Mouse (Mus musculus) stomach, postnatal 0 days (tissue): ENCODE measurements around the gene Aplp1.

ENCODE experiments used
- CTCF ChIP-seq: IDR thresholded peaks from 2 replicates; pipeline ENCODE4 v1.5.1; 2016; ENCODE audit warnings: antibody characterized with exemption, low read depth, mild to moderate bottlenecking, moderate library complexity
- EP300 ChIP-seq: optimal IDR thresholded peaks from 2 replicates; pipeline ENCODE3; 2016; ENCODE audit warnings: antibody characterized with exemption

GRCm38 (mm10) chr7:30440697-30441096 lies 4.6 kb downstream of the Aplp1 start:
- TF ChIP-seq CTCF (peak; percentile 82), EP300 (no peak)
